Mouse (Mus musculus) heart, embryonic 16.5 days (tissue): ENCODE measurements around the gene Mterf1a. TPM values are rescaled to one million over a fixed set of nuclear protein-coding genes. Genes with fewer than 3 reads are reported as not detected.

Source experiments
- ATAC-seq: fragments of 200-750 bp; cut with Nextera tagmentation; replicated peaks from 2 replicates; pipeline ENCODE4 v1.8.0; 2017; ENCODE audit warnings: moderate number of reproducible peaks; ENCODE audit not compliant: insufficient read depth, low FRiP score; ENCODE audit errors: extremely low read depth
- H3K27ac ChIP-seq: fragments of 300-500 bp; sonication (generic); 2 replicates; pipeline ENCODE4 v1.5.1; 2014; ENCODE audit warnings: mild to moderate bottlenecking, low read length, control low read depth, moderate library complexity
- H3K27me3 ChIP-seq: fragments of 300-500 bp; sonication (generic); 2 replicates; pipeline ENCODE4 v1.6.1; 2014; ENCODE audit warnings: low read length, mixed read lengths; ENCODE audit not compliant: control insufficient read depth, insufficient read depth
- H3K36me3 ChIP-seq: fragments of 300-500 bp; sonication (generic); 2 replicates; pipeline ENCODE4 v1.6.1; 2014; ENCODE audit not compliant: control insufficient read depth, insufficient read depth
- H3K4me1 ChIP-seq: fragments of 300-500 bp; sonication (generic); 2 replicates; pipeline ENCODE4 v1.6.1; 2014; ENCODE audit warnings: low read length, mixed read lengths; ENCODE audit not compliant: control insufficient read depth, insufficient read depth
- H3K4me2 ChIP-seq: fragments of 300-500 bp; sonication (generic); 2 replicates; pipeline ENCODE4 v1.6.1; 2014; ENCODE audit warnings: low read depth, mild to moderate bottlenecking, control low read depth, low read length
- H3K4me3 ChIP-seq: fragments of 300-500 bp; sonication (generic); 2 replicates; pipeline ENCODE4 v1.5.1; 2014; ENCODE audit warnings: mild to moderate bottlenecking, control low read depth, low read length
- H3K9ac ChIP-seq: fragments of 300-500 bp; sonication (generic); 2 replicates; pipeline ENCODE4 v1.6.1; 2014; ENCODE audit warnings: low read length, control low read depth
- H3K9me3 ChIP-seq: fragments of 300-500 bp; sonication (generic); replicated peaks from 2 replicates; pipeline ENCODE4 v1.6.1; 2016; ENCODE audit warnings: low read length; ENCODE audit not compliant: control insufficient read depth
- WGBS: fragments of 180-500 bp; shearing (Covaris S2); extraction: QIAGEN DNeasy Blood & Tissue Kit; methylation state at CpG from one replicate; pipeline ENCODE4 v1.1.7; 2014; 5-methylcytosine and 5-hydroxymethylcytosine counted together
- polyA plus RNA-seq: library from polyadenylated mRNA; unstranded; fragments of >200 nt; fragmentation: Nextera tagmentation; extraction: Ambion mirVana; gene quantifications from 2 replicates; pipeline ENCODE4 v1.2.1, GENCODE M21; 2015

Gene Mterf1a
- polyA plus RNA-seq, 1 experiment from 2014 or later: 6.3 TPM

DNA sequence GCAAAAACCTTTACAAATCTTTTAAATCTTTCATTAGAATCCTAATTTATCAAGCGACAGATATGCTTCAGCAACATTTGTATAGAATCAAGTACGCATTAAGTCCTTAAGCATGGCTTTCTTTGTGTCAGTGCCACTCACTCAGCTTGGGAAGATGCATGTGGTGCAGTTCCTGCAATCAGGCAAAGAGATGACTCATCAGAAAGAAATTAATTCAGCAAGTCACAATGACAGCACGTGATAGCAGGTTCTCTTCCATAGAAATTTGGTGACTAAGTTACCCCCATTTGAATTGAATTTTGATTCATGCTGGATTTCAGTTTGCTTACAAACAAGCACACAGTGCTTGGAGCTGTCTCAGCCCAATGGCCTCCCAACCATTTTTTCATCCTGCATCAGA is 20.2 kb downstream of the Mterf1a start:
- 76% methylated on average over 3 of the region's 3 CpGs for WGBS
- Histone ChIP-seq H3K9ac (no peak overlapping the region), H3K9me3 (no peaks in the 10 kb centered on the region), H3K36me3 (no peaks in the 10 kb centered on the region), H3K4me2 (no peak overlapping the region), H3K4me1 (no peaks in the 10 kb centered on the region), H3K27ac (no peak overlapping the region), H3K27me3 (no peaks in the 10 kb centered on the region), H3K4me3 (no peak overlapping the region)
- no peak for ATAC-seq

DNA sequence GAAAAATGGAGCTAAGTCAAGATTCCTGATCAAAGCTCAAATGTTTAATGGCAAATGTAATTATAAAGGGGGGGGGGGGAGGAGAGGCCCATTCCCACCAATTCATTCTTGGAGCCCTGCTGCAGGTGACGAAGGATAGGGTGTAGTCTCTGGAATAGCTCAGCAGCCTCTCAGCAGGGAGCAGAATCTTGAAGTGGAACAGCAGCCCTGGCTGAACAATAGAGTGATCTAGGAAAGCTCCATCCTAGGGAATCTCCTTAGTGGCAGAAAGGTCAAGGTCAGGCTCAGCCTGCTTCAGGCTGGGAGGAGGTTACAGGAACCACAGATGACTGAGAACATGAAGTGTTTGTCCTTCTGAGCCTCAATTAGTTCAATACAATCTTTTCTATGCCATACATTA is 21.4 kb downstream of the Mterf1a start:
- Histone ChIP-seq H3K4me1 (no peaks in the 10 kb centered on the region), H3K4me3 (no peak overlapping the region), H3K27ac (no peak overlapping the region), H3K27me3 (no peaks in the 10 kb centered on the region), H3K36me3 (no peaks in the 10 kb centered on the region), H3K4me2 (no peak overlapping the region), H3K9me3 (no peaks in the 10 kb centered on the region), H3K9ac (no peak overlapping the region)
- no peak for ATAC-seq
- WGBS: 59% methylated on average over 1 of the region's 1 CpGs

DNA sequence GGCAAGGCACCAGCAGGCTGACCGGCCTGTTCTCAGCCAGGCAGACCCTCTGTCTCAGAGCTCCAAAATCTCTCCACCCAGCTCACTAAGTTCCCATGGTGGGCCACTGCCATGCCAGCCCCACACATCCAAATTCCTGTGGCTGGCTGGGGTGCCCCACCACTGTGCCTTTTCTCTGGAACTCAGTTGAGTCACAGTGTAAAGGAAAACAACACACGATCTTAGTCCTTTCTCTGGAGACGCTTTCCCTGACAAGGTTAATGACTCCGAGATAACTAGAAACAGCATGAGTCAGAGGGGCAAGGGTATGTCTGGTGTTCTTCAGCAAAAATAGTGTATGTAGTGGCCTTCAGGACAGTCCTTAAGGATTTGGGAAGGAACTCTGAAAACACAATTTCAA is 23.6 kb downstream of the Mterf1a start:
- Histone ChIP-seq H3K4me3 (no peak overlapping the region), H3K4me2 (no peak overlapping the region), H3K9ac (no peak overlapping the region), H3K9me3 (no peaks in the 10 kb centered on the region), H3K27ac (no peak overlapping the region), H3K27me3 (no peaks in the 10 kb centered on the region), H3K36me3 (no peaks in the 10 kb centered on the region), H3K4me1 (no peaks in the 10 kb centered on the region)
- 43% methylated on average over 4 of the region's 4 CpGs for WGBS
- ATAC-seq: no peak

DNA sequence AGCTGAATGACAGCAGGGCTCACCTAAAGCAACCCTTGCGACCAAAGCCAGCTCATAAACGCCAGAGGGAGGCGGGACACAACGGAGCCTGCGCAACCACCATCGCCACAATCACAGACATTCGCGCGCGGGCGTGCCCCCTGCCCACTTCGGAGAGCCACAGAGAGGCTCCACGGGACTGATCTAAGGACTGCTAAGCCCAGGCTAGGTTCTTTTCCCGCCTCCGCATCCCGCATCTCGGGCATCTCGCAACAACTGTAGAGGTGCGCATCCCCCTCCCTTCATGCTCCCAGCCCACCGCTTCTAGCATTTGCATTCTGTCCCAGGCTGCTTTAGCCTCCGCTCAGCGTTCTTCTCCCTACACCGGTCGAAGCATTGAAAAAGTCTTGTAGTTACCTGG is 48.7 kb downstream of the Mterf1a start, which contains the start of gene Lrrd1:
Gene Lrrd1 (plus strand): TSS at position 148 of the 400 bp plus-strand sequence.
- peak within 1 kb of the TSS; percentile 37 for H3K9ac ChIP-seq
- H3K9me3 ChIP-seq: no peaks in the 10 kb centered on the region
- WGBS: 9% methylated on average over 24 of the region's 24 CpGs
- peaks cover 6% of the 10 kb centered on the region; the same call in 1 of the 2 replicates for H3K36me3 ChIP-seq
- H3K4me3 ChIP-seq: peak within 1 kb of the TSS; percentile 47
- peak within 1 kb of the TSS; percentile 70 for H3K4me2 ChIP-seq
- no peaks in the 10 kb centered on the region for H3K4me1 ChIP-seq
- H3K27me3 ChIP-seq: no peaks in the 10 kb centered on the region
- ATAC-seq: no peak
- no peak within 1 kb of the TSS for H3K27ac ChIP-seq

Other genes starting within 250 kb of the Mterf1a start
- not detected in 2 replicates for gene Tmbim7, start 242.8 kb downstream of the Mterf1a start, polyA plus RNA-seq
- gene Gatad1, start 236.7 kb downstream of the Mterf1a start, polyA plus RNA-seq: 56.9 and 58.3 TPM in 2 replicates
- 4.6 and 5.9 TPM in 2 replicates for gene Ankib1, start 91.0 kb downstream of the Mterf1a start, polyA plus RNA-seq
- 35.1 and 39.2 TPM in 2 replicates for gene Krit1, start 90.7 kb downstream of the Mterf1a start, polyA plus RNA-seq
- 0.16 and 0.28 TPM in 2 replicates for gene Lrrd1, start 48.8 kb downstream of the Mterf1a start, polyA plus RNA-seq
- gene Akap9, start 34.1 kb upstream of the Mterf1a start, polyA plus RNA-seq: 89.0 and 105 TPM in 2 replicates
- 21.7 and 24.4 TPM in 2 replicates for gene Cyp51, start 210.8 kb upstream of the Mterf1a start, polyA plus RNA-seq